Mouse (Mus musculus) macrophage (primary cell): Measurements from ENCODE around the gene Dab2ip. TPM values are rescaled to one million over a fixed set of nuclear protein-coding genes. Genes with fewer than 3 reads are reported as not detected.

Experiments
- H3K27ac ChIP-seq: fragments of 350-480 bp; formaldehyde crosslinking; 2 replicates; pipeline ENCODE4 v1.9.0; 2021
- H3K36me3 ChIP-seq: fragments of 350-480 bp; formaldehyde crosslinking; 2 replicates; pipeline ENCODE4 v1.9.0; 2021; ENCODE audit errors: inconsistent target
- H3K4me3 ChIP-seq: fragments of 350-480 bp; formaldehyde crosslinking; 2 replicates; pipeline ENCODE4 v1.9.0; 2021; ENCODE audit errors: inconsistent target
- H3K79me2 ChIP-seq: fragments of 350-480 bp; formaldehyde crosslinking; 2 replicates; pipeline ENCODE4 v1.9.0; 2021; ENCODE audit errors: inconsistent target
- WGBS: methylation state at CpG from one replicate; pipeline ENCODE4 v1.1.7; 2026; ENCODE audit warnings: inconsistent platforms; ENCODE audit not compliant: missing documents; 5-methylcytosine and 5-hydroxymethylcytosine counted together
- polyA plus RNA-seq: library from polyadenylated mRNA; stranded (reverse); fragments of 250-400 nt; gene quantifications from 3 replicates; pipeline ENCODE4 v1.2.4, GENCODE M21; 2018; ENCODE audit warnings: inconsistent platforms

Gene Dab2ip
- polyA plus RNA-seq, 1 experiment from 2014 or later = 0.14 TPM

DNA sequence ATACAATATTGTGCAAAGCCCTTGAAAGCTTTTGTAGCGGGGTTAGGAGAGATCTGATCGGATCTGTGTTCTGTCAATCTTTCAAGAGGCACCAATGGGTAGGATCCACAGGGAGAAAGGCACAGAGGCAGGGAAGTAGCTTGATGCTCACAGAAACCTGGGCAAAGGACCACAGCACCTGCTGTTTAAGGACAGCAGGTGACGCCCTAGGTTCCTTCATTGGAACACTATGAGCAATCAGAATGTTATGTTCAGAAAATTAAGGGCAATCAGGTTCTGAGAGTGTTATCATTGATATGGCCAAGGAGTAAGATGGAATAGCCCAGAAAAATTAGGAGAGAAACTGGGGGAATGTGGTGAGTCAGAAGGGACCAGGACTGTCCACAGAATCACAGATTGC, 18.6 kb downstream of the Dab2ip start:
- H3K79me2 ChIP-seq = no peaks in the 10 kb centered on the region
- H3K4me3 ChIP-seq = no peak overlapping the region
- H3K36me3 ChIP-seq = no peaks in the 10 kb centered on the region
- WGBS = 85% methylated on average over 3 of the region's 3 CpGs
- no peak overlapping the region for H3K27ac ChIP-seq

DNA sequence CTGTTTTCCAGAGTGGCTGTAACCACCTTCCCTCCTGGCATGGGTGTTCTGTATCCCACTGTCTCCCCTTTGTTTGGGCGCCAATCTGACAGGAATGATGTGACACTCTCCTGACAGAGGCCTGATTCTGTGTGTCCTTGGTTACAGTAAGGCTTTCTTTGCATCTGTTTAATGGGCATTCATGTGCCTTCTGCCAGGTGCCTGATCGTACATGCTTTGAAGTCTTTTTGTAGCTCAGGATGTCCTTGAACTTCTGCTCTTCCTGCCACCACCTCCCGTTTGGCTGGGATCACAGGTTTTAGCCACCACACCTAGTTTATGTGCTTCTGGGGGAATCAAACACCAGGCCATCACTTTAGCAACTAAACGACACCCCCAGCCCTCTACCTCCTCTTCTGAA, 22.0 kb downstream of the Dab2ip start:
- H3K79me2 ChIP-seq = no peaks in the 10 kb centered on the region
- no peak overlapping the region for H3K4me3 ChIP-seq
- H3K27ac ChIP-seq = no peak overlapping the region
- no peaks in the 10 kb centered on the region for H3K36me3 ChIP-seq
- 91% methylated on average over 4 of the region's 4 CpGs for WGBS

- no peaks in the 10 kb centered on the region for H3K36me3 ChIP-seq
- 7% methylated on average over 50 of the region's 76 CpGs for WGBS
- no peaks in the 10 kb centered on the region for H3K79me2 ChIP-seq
- H3K4me3 ChIP-seq = no peak overlapping the region
- H3K27ac ChIP-seq = no peak overlapping the region
Measured at GRCm38 (mm10) chr2:35581501-35582340, 23.7 kb downstream of the Dab2ip start.

- Histone ChIP-seq H3K36me3 (no peaks in the 10 kb centered on the region), H3K79me2 (no peaks in the 10 kb centered on the region), H3K27ac (no peak overlapping the region), H3K4me3 (no peak overlapping the region)
- WGBS = 2% methylated on average over 46 of the region's 46 CpGs
Measured at GRCm38 (mm10) chr2:35582341-35582941, 24.4 kb downstream of the Dab2ip start.

GRCm38 (mm10) chr2:35583406-35583805, 25.3 kb downstream of the Dab2ip start:
- 55% methylated on average over 5 of the region's 5 CpGs for WGBS
- Histone ChIP-seq H3K79me2 (no peaks in the 10 kb centered on the region), H3K36me3 (no peaks in the 10 kb centered on the region), H3K27ac (no peak overlapping the region), H3K4me3 (no peak overlapping the region)

GRCm38 (mm10) chr2:35584011-35584410, 25.9 kb downstream of the Dab2ip start:
- no peak overlapping the region for H3K27ac ChIP-seq
- no peak overlapping the region for H3K4me3 ChIP-seq
- 93% methylated on average over 3 of the region's 3 CpGs for WGBS
- H3K79me2 ChIP-seq = no peaks in the 10 kb centered on the region
- H3K36me3 ChIP-seq = no peaks in the 10 kb centered on the region

- Histone ChIP-seq H3K36me3 (no peaks in the 10 kb centered on the region), H3K27ac (no peak overlapping the region), H3K4me3 (no peak overlapping the region), H3K79me2 (no peaks in the 10 kb centered on the region)
- WGBS = 79% methylated on average over 9 of the region's 9 CpGs
Measured at GRCm38 (mm10) chr2:35588368-35588767, 30.3 kb downstream of the Dab2ip start.

- H3K36me3 ChIP-seq = no peaks in the 10 kb centered on the region
- WGBS = 23% methylated on average over 10 of the region's 10 CpGs
- no peak overlapping the region for H3K27ac ChIP-seq
- H3K4me3 ChIP-seq = no peak overlapping the region
- no peaks in the 10 kb centered on the region for H3K79me2 ChIP-seq
Measured at GRCm38 (mm10) chr2:35589385-35589784, 31.3 kb downstream of the Dab2ip start.

DNA sequence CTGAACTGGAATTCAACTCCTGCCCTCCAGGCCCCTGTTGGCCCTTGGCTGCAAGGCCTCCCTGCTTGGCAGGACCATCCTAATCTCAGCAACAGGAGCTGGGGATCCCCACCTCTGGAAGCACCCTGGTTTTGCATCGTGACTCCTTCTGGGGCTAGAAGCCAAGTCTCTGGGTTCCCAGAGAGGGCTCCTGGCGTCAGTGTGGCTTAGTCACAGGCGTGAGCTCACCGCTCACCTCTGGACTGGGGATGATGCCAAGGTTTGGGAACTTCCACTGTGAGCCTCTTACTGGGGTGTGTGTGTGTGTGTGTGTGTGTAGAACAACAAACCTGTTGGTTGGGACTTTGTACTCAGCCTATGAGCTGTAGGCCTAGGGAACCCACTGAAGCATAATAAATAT, 31.7 kb downstream of the Dab2ip start:
- H3K79me2 ChIP-seq = no peaks in the 10 kb centered on the region
- WGBS = 73% methylated on average over 4 of the region's 4 CpGs
- H3K4me3 ChIP-seq = no peak overlapping the region
- no peak overlapping the region for H3K27ac ChIP-seq
- no peaks in the 10 kb centered on the region for H3K36me3 ChIP-seq

- Histone ChIP-seq H3K36me3 (no peaks in the 10 kb centered on the region), H3K79me2 (no peaks in the 10 kb centered on the region), H3K27ac (no peak overlapping the region), H3K4me3 (no peak overlapping the region)
- WGBS = 90% methylated on average over 14 of the region's 14 CpGs
Measured at GRCm38 (mm10) chr2:35591961-35592724, 34.1 kb downstream of the Dab2ip start.

- Histone ChIP-seq H3K36me3 (no peaks in the 10 kb centered on the region), H3K79me2 (no peaks in the 10 kb centered on the region), H3K4me3 (no peak overlapping the region), H3K27ac (no peak overlapping the region)
- 89% methylated on average over 9 of the region's 9 CpGs for WGBS
Measured at GRCm38 (mm10) chr2:35592725-35593392, 34.8 kb downstream of the Dab2ip start.

DNA sequence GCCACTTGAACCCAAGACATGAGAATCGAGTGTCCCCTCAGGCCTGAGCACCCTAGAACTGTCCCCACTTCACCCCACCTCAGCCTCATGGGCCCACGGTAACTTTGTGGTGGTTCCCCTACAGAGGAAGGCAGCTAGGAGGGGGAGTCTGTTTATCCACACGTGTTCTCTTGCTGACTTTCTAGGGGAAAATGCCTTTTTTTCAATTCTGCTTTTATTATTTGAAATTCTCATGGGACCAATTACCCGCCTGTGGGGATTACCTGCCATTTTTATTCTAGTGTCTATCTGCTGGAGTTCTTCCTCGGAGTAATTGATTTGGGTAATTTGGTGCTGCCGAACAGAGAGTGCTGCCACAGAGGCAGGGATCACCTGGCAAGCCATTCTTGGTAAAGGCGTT, 35.8 kb downstream of the Dab2ip start:
- 75% methylated on average over 7 of the region's 7 CpGs for WGBS
- Histone ChIP-seq H3K79me2 (no peaks in the 10 kb centered on the region), H3K36me3 (no peaks in the 10 kb centered on the region), H3K4me3 (no peak overlapping the region), H3K27ac (no peak overlapping the region)

DNA sequence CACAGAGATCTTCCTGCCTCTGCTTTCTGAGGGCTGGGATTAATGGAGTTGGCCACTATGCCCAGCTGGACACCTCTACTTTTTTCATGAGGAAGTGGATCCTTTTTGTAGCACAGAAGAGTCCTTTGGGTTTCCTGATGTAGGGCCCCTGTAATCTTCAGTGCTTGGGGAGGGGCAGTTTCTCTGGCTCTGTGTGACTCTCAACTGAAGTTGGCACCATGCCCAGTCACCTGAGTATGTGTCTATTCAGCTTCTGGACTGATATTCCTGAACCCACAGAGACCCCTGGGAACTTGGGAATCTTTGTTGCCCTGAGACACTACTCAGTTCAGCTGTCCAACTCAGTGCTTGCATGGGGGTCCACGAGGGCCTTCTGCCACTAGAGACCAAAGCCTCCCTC, 37.0 kb downstream of the Dab2ip start:
- WGBS = 100% methylated on average over 1 of the region's 1 CpGs
- Histone ChIP-seq H3K4me3 (no peak overlapping the region), H3K79me2 (no peaks in the 10 kb centered on the region), H3K36me3 (no peaks in the 10 kb centered on the region), H3K27ac (no peak overlapping the region)

- no peak overlapping the region for H3K4me3 ChIP-seq
- H3K79me2 ChIP-seq = no peaks in the 10 kb centered on the region
- 94% methylated on average over 5 of the region's 5 CpGs for WGBS
- H3K27ac ChIP-seq = no peak overlapping the region
- H3K36me3 ChIP-seq = no peaks in the 10 kb centered on the region
Measured at GRCm38 (mm10) chr2:35595718-35596117, 37.7 kb downstream of the Dab2ip start.
